Mouse (Mus musculus): ENCODE measurements at regions not wholly inside any gene's neighbourhood (a gene's known extent, or its start where the extent isn't known, plus 50 kb on each side); places are given as distances from the start of the nearest gene placed in this dataset.
A peak's percentile ranks its signal among the peaks of the same experiment; 100 is the strongest.

DNA sequence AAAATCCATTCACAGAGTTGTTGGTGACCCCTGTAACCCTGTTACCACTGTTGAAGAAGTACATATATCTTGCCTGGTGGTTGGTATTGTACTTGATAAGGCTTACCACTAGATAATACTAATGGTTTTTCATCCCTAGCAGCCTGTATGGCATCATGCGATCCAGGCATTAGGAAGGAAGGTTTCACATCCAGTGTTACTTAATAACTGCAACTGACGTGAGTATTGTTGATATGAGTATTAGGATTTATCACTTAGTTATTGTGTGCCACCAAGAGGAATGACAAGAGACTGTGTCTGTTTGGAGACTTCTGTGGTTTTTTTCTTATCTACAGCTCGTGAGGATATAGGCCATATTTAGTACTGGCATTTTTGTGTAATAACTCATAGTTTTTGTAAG is 1354.5 kb downstream of the Cdh8 start:
- no peak overlapping the region for H3K9ac ChIP-seq (ENCODE audit: control insufficient read depth, low read depth, low read length, poor library complexity, severe bottlenecking)
- H3K9me3 ChIP-seq (replicated peaks; ENCODE audit: insufficient read depth, low read length), result no peaks in the 10 kb centered on the region
- peaks cover 0 to 49% of the 10 kb centered on the region in 2 experiments; a peak in 2 of 4 replicates for H3K36me3 ChIP-seq (ENCODE audit: control insufficient read depth in 1 of 2, insufficient read depth in 2 of 2, low read length in 2 of 2)
- H3K27me3 ChIP-seq (ENCODE audit: control insufficient read depth in 1 of 2, insufficient read depth in 2 of 2, low read length in 2 of 2), result no peaks in the 10 kb centered on the region
- DNase-seq (ENCODE audit: low read depth, low spot score), result no peak
- H3K4me3 ChIP-seq (ENCODE audit: control insufficient read depth in 1 of 2, insufficient read depth in 1 of 2, low read depth in 2 of 2, low read length in 2 of 2), result 0 out of 4 replicates have a peak overlapping the region, but pooled peaks of 1 of the 2 experiments have one; percentile 3
- peaks cover 18 to 38% of the 10 kb centered on the region in 2 experiments for H3K4me1 ChIP-seq (ENCODE audit: control insufficient read depth in 1 of 2, insufficient read depth in 2 of 2, low read length in 2 of 2)
- peak overlapping the region; percentile 88 for H3K27ac ChIP-seq (ENCODE audit: control insufficient read depth, low read depth, low read length)
- no peaks in the 10 kb centered on the region for H3K79me2 ChIP-seq (ENCODE audit: control insufficient read depth, insufficient read depth, low read length, poor library complexity)
- TF ChIP-seq POLR2AphosphoS2 (IDR thresholded peaks at IDR 0.05; ENCODE audit: low read length), result no peak
- no peak for TF ChIP-seq NRF1 (IDR thresholded peaks at IDR 0.05; ENCODE audit: insufficient read depth, low read depth, low read length, poor library complexity, severe bottlenecking)
- TF ChIP-seq MAZ (IDR thresholded peaks at IDR 0.05; ENCODE audit: low read depth, low read length), result no peak
- peak; percentile 83 for TF ChIP-seq ETS1 (IDR thresholded peaks at IDR 0.05; ENCODE audit: low read depth, low read length)
- peak in 1 of 3 experiments; percentile 19; a peak in 1 of 6 replicates for TF ChIP-seq CTCF (IDR thresholded peaks at IDR 0.05 in 2 of 3, conservative IDR thresholded peaks at IDR 0.05 in 1 of 3; ENCODE audit: control insufficient read depth in 1 of 3, insufficient read depth in 1 of 3, low read depth in 2 of 3, low read length in 3 of 3, poor library complexity in 1 of 3, severe bottlenecking in 1 of 3)
- TF ChIP-seq GATA1 (IDR thresholded peaks at IDR 0.05; ENCODE audit: low read depth, low read length), result peak; percentile 87
- TF ChIP-seq MYB (IDR thresholded peaks at IDR 0.05; ENCODE audit: low read depth, low read length), result peak; percentile 81
- TF ChIP-seq ZMIZ1 (IDR thresholded peaks at IDR 0.05; ENCODE audit: low read depth, low read length), result no peak
- TF ChIP-seq SMC3 (IDR thresholded peaks at IDR 0.05; ENCODE audit: low read depth, low read length), result peak; percentile 49
- peak; percentile 62; the same call in 1 of the 2 replicates for TF ChIP-seq TCF12 (IDR thresholded peaks at IDR 0.05; ENCODE audit: low read depth, low read length)
- peak; percentile 16; the same call in 1 of the 2 replicates for TF ChIP-seq ZC3H11A (IDR thresholded peaks at IDR 0.05; ENCODE audit: low read depth, low read length)
- no peak for TF ChIP-seq NELFE (IDR thresholded peaks at IDR 0.05; ENCODE audit: low read depth, low read length)
- peak; percentile 75 to 87 for TF ChIP-seq EP300 (IDR thresholded peaks at IDR 0.05; ENCODE audit: low read depth in 1 of 2, low read length in 2 of 2)
- TF ChIP-seq CHD1 (IDR thresholded peaks at IDR 0.05; ENCODE audit: low read depth, low read length), result no peak
- TF ChIP-seq MEF2A (IDR thresholded peaks at IDR 0.05; ENCODE audit: extremely low read depth, insufficient replicate concordance, low read depth, low read length, poor library complexity, severe bottlenecking), result peak; percentile 67; the same call in 1 of the 2 replicates
- TF ChIP-seq POLR2A (IDR thresholded peaks at IDR 0.05; ENCODE audit: control insufficient read depth in 1 of 2, insufficient read depth in 1 of 2, low read depth in 1 of 2, low read length in 2 of 2, poor library complexity in 1 of 2), result no peak
- no peak for TF ChIP-seq ZKSCAN1 (IDR thresholded peaks at IDR 0.05; ENCODE audit: low read depth, low read length)
- peak; percentile 41 for TF ChIP-seq ZNF384 (IDR thresholded peaks at IDR 0.05; ENCODE audit: low read depth, low read length)
- peak; percentile 65 for TF ChIP-seq HCFC1 (IDR thresholded peaks at IDR 0.05; ENCODE audit: low read depth, low read length)
- TF ChIP-seq MAFK (IDR thresholded peaks at IDR 0.05; ENCODE audit: borderline replicate concordance, low read depth, low read length), result 0 out of 2 replicates have a peak, but pooled peaks have one; percentile 59
- peak; percentile 55; the same call in 1 of the 2 replicates for TF ChIP-seq SIN3A (IDR thresholded peaks at IDR 0.05; ENCODE audit: low read length)
- peak; percentile 77; the same call in 1 of the 2 replicates for TF ChIP-seq RCOR1 (IDR thresholded peaks at IDR 0.05; ENCODE audit: low read depth, low read length)
- TF ChIP-seq TAL1 (IDR thresholded peaks at IDR 0.05; ENCODE audit: low read length), result peak; percentile 34
- TF ChIP-seq E2F4 (IDR thresholded peaks at IDR 0.05; ENCODE audit: borderline replicate concordance, low read depth, low read length), result no peak
- peak; percentile 51 for TF ChIP-seq RAD21 (IDR thresholded peaks at IDR 0.05; ENCODE audit: low read depth, low read length)
- no peak for TF ChIP-seq USF1 (IDR thresholded peaks at IDR 0.05; ENCODE audit: low read depth, low read length)
- TF ChIP-seq BHLHE40 (IDR thresholded peaks at IDR 0.05; ENCODE audit: borderline replicate concordance, low read depth, low read length), result peak; percentile 93; the same call in 1 of the 2 replicates

Data from MEL (cell line).